Mouse (Mus musculus) G1E-ER4 (cell line): ENCODE results near the gene Hcrtr2. TPM values are rescaled to one million over a fixed set of nuclear protein-coding genes. Genes with fewer than 3 reads are reported as not detected.

ENCODE experiments used
- GATA1 ChIP-seq: IDR thresholded peaks from one replicate; pipeline ENCODE4 v1.8.0; 2012; ENCODE audit warnings: low read length, inconsistent platforms
- polyA plus RNA-seq: library from polyadenylated mRNA; stranded (reverse); fragments of >175 nt; gene quantifications from 2 replicates; pipeline ENCODE4 v1.2.3, GENCODE M21; 2012

Gene Hcrtr2
- polyA plus RNA-seq, 1 experiment, result not detected

- no peak for TF ChIP-seq GATA1
Measured at GRCm38 (mm10) chr9:76252544-76252943, 71.1 kb downstream of the Hcrtr2 start.

- TF ChIP-seq GATA1, result no peak
Measured at GRCm38 (mm10) chr9:76252109-76252508, 71.5 kb downstream of the Hcrtr2 start.

DNA sequence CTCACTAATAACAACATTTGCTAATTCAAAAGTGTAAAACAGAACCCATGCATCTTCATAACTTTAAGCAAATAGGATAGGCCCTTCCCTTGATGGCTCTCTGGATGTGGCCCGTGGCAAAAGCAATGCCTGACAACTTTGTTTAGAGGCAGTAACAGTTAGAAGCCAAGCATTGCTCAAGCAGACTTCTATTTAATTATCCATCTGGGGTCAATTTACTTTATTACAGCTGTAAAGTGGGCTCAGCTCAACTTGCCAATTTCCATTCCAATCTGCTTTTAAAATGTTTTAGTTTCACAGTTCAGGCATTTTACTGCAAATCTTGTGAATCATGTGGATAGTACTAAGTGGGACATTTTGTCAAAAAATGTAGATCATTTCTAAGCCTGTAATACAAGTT, 81.3 kb downstream of the Hcrtr2 start:
- no peak for TF ChIP-seq GATA1

GRCm38 (mm10) chr9:76237946-76238345, 85.7 kb downstream of the Hcrtr2 start:
- TF ChIP-seq GATA1, result no peak

DNA sequence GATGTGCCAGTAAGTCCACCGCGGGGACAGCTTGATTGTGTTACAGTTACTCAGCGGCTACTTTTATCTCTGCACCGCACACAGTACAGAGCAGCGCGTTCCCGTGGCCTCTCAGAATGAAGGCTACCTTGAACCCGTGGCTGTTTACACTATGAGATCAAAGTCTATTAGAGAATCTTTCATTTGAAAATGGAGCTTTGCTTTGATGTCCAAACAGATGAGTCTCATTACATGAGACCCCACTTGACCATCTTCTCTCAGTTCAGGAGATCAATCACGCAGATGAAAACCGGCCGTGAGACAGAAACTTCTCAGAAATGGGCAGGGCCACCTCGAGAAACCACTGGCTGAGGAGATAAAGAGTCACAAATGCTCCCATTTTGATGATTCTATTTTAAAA, 86.4 kb downstream of the Hcrtr2 start:
- no peak for TF ChIP-seq GATA1

DNA sequence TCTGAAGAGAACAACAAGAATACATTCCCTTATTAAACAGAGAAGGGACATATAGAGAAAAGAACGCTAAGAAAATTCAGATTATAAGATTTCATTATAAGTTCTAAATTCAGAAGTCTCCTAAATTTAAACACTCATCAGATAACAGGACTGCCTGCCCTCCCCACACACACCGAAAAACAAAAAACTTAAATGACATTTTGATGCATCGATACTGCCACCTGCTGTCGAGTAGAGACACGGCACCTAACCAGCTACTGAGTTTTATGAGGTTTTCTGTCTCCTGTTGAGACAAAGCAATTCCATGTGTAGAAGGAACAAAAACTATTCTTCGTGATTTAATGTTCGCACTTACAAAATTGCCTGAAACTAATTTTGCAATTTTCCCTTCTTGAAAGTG, 87.0 kb downstream of the Hcrtr2 start:
- TF ChIP-seq GATA1, result no peak

- TF ChIP-seq GATA1, result peak; percentile 41
Measured at GRCm38 (mm10) chr9:76235945-76236503, 87.6 kb downstream of the Hcrtr2 start.

DNA sequence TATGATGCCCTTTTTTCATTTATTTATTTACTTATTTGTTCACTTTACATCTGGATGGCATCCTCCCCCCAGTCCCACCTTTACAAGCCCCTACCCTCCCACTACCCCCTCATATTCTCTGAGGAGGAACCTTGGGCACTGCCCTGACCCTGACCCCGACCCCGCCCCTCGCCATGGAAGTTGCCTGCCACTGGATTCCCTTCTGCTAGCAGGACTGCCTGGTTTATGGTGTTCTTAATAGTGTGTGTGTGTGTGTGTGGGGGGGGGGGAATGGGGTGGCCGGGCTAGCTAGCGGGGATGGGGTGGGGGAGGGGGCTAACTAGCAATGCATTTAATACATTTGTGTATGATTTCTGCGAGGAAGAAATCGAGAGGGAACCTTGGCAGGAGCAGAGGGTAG, 88.8 kb downstream of the Hcrtr2 start:
- TF ChIP-seq GATA1, result no peak

DNA sequence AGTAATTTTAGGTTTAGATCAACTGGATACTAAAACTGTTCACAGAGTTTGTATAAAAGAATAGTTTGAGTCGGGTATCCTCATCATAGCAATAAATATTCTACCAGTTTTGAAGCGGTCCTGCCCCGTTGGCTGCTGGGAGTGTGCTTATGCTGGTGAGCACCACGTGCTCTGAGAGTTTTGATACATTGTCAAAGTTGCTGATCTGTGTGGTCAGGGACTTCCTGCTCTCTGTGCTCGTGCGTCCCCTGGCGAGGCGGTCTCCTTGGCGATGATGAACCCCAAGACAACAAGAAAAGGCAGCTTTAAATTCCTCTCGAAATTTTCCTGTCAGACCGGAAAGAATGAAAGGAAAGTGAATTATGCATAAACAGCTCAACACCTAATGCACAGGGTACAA, 93.3 kb downstream of the Hcrtr2 start:
- TF ChIP-seq GATA1, result no peak

GRCm38 (mm10) chr9:76217178-76217975, 106.3 kb downstream of the Hcrtr2 start:
- TF ChIP-seq GATA1, result no peak

DNA sequence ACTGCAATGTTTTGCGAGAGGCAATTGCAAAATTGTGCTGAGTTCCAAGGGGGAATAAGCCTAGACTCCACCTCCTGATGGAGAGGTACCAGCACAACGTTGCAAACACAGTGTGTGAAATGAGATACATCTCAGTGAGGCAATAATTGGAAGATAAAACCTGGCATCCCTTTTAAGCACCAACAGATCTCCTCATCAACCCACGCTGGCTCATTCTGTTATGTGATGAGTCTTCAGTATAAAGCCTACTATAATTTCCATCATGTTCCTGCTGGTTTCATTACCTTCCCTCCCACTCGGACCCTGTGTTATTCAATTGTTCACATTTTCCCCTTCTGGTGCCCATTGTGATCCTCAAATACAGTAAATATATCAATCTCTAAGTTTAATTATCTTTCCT, 109.0 kb downstream of the Hcrtr2 start:
- TF ChIP-seq GATA1, result no peak

DNA sequence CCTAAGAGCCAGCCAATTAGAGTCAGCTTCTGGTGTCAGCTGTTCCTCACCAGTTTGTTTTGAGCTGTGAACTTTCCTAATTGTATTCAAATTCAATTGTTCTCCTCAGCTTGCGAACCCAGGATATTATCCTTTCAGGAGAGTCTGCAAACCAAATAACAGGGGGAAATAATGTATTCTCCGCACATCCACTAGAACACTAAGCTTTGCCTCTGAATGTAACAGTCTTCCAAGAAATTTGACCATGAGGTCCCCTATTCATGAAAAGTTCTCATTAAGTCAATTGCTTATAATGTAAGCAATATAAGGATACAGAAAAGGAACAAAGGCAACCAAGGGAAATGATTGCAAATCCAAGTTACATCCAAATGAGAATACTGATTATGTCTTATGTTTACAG, 110.1 kb downstream of the Hcrtr2 start, which contains the start of gene Gfral:
Gfral (minus strand) TSS at position 101 of the 400 bp plus-strand sequence.
- TF ChIP-seq GATA1, result no peak

DNA sequence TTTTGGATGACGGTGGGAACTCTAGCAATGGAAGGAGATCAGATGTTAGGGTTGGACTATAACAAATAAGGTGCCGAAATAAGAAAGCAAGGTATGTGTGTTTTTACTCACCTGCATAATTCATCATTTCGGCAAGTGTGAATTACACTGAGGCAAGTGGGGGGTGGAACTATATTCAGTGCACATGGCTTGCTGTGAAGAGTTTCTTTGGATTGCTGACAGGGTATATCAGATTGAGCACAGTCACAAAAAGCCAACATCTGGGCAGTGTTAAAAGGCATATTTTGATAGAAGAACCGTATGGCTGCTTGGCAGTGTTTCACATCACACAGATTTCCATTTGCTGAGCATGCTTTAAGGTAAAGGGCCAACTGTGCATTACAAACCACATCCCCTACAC, 126.7 kb downstream of the Hcrtr2 start:
- TF ChIP-seq GATA1, result no peak

GRCm38 (mm10) chr9:76179221-76179620, 144.4 kb downstream of the Hcrtr2 start:
- TF ChIP-seq GATA1, result no peak

Other genes with a start within 250 kb of the Hcrtr2 start
- gene Gfral, start 110.2 kb downstream of the Hcrtr2 start, polyA plus RNA-seq, result not detected in 2 replicates
- gene Fam83b, start 243.3 kb upstream of the Hcrtr2 start, polyA plus RNA-seq, result not detected in 2 replicates